Mouse (Mus musculus) natural killer cell, adult 2 months (primary cell): ENCODE results near the gene Gm3033.
"Not testable (repeated sequence)": the region's sequence is repeated elsewhere in the genome, so short reads cannot be mapped to it uniquely, and the experiment has no call there.

ENCODE experiments used
- DNase-seq, 2 experiments: peaks; one replicate each; pipeline ENCODE4 v3.0.0; 2022; ENCODE audit warnings: low spot score in 2 of 2

The Gm3033 gene

GRCm38 (mm10) chr14:3845945-3846344, at the start of gene Gm3033:
Gene Gm3033, plus strand, starts transcription at chr14:3846245.
- not testable (repeated sequence) for DNase-seq

GRCm38 (mm10) chr14:3809774-3810173, 36.3 kb upstream of the Gm3033 start, which contains the start of gene Gm3002:
Gene Gm3002, plus strand, starts transcription at chr14:3810074.
- DNase-seq, result not testable (repeated sequence)

DNA sequence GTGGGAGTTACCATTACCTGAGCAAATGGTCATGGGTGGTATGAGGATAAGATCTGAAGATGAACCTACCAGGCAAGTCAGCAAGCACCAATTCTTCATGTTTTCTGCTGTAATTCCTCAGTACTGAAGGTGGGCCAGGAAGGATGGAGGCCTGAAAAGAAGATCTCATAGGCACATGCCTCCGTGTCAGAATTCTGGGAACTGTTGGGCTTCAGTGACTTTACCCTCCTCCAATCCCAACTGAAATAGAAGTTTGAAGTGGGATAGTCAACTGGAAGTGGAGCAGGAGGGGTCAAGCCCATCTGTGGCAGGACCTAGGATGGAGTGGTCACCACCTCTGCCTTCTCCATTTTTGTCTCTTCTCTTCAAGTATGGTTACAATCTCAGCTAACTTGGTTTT, 37.8 kb downstream of the Gm3033 start, which contains the start of gene Gm2916:
Gene Gm2916 (plus strand): TSS at position 301 of the 400 bp plus-strand sequence.
- DNase-seq, result not testable (repeated sequence)
